Mouse (Mus musculus): ENCODE results near the gene Lgmn.

The Lgmn gene

GRCm38 (mm10) chr12:102345031-102345815 is 94.4 kb downstream of the Lgmn start:
- DNase-seq (ENCODE audit: low read depth), result no peak

All from NIH3T3 (cell line).